Mouse (Mus musculus) liver, embryonic 11.5 days (tissue): ENCODE measurements around the gene St6galnac3. TPM values are rescaled to one million over a fixed set of nuclear protein-coding genes. Genes with fewer than 3 reads are reported as not detected.

Experiments used
- ATAC-seq: fragments of 200-750 bp; cut with Nextera tagmentation; replicated peaks from 2 replicates; pipeline ENCODE4 v1.8.0; 2017; ENCODE audit warnings: moderate number of reproducible peaks, mild to moderate bottlenecking, moderate TSS enrichment, moderate library complexity; ENCODE audit not compliant: low FRiP score
- DNase-seq: peaks from one replicate; pipeline ENCODE4 v3.0.0-alpha.2; 2017; ENCODE audit warnings: low spot score
- H3K27ac ChIP-seq: fragments of 300-500 bp; sonication (generic); 2 replicates; pipeline ENCODE4 v1.5.1; 2014; ENCODE audit warnings: mild to moderate bottlenecking, low read depth, low read length, control low read depth
- H3K27me3 ChIP-seq: fragments of 300-500 bp; sonication (generic); replicated peaks from 2 replicates; pipeline ENCODE4 v1.6.1; 2014; ENCODE audit warnings: low read length, mixed read lengths; ENCODE audit not compliant: control insufficient read depth, insufficient read depth
- H3K36me3 ChIP-seq: fragments of 300-500 bp; sonication (generic); 2 replicates; pipeline ENCODE4 v1.6.1; 2014; ENCODE audit warnings: mild to moderate bottlenecking, low read length, moderate library complexity, mixed read lengths; ENCODE audit not compliant: control insufficient read depth, insufficient read depth
- H3K4me1 ChIP-seq: fragments of 300-500 bp; sonication (generic); replicated peaks from 2 replicates; pipeline ENCODE4 v1.6.1; 2014; ENCODE audit warnings: low read length, mixed read lengths; ENCODE audit not compliant: control insufficient read depth, insufficient read depth
- H3K4me2 ChIP-seq: fragments of 300-500 bp; sonication (generic); 2 replicates; pipeline ENCODE4 v1.6.1; 2014; ENCODE audit warnings: mild to moderate bottlenecking, control low read depth, moderate library complexity
- H3K4me3 ChIP-seq: fragments of 300-500 bp; sonication (generic); 2 replicates; pipeline ENCODE4 v1.5.1; 2014; ENCODE audit warnings: low read depth, low read length, control low read depth
- H3K9ac ChIP-seq: fragments of 300-500 bp; sonication (generic); 2 replicates; pipeline ENCODE4 v1.6.1; 2014; ENCODE audit warnings: low read depth, low read length, control low read depth
- H3K9me3 ChIP-seq: fragments of 300-500 bp; sonication (generic); 2 replicates; pipeline ENCODE4 v1.6.1; 2016; ENCODE audit warnings: low read length, inconsistent platforms, mixed read lengths; ENCODE audit not compliant: control insufficient read depth
- WGBS: fragments of 180-500 bp; shearing (Covaris S2); extraction: QIAGEN DNeasy Blood & Tissue Kit; methylation state at CpG from one replicate; pipeline ENCODE4 v1.1.7; 2014; 5-methylcytosine and 5-hydroxymethylcytosine counted together
- polyA plus RNA-seq: library from polyadenylated mRNA; unstranded; fragments of >200 nt; fragmentation: Nextera tagmentation; extraction: Ambion mirVana; gene quantifications from 2 replicates; pipeline ENCODE4 v1.2.1, GENCODE M21; 2014

St6galnac3 gene
- polyA plus RNA-seq, 1 experiment from 2014 or later: 27.2 TPM

- Histone ChIP-seq H3K9ac (no peak overlapping the region), H3K36me3 (no peaks in the 10 kb centered on the region), H3K4me1 (no peaks in the 10 kb centered on the region; the same call in 1 of the 2 replicates), H3K4me3 (no peak overlapping the region), H3K27ac (no peak overlapping the region), H3K27me3 (no peaks in the 10 kb centered on the region), H3K9me3 (no peaks in the 10 kb centered on the region), H3K4me2 (no peak overlapping the region)
- DNase-seq: no peak
- 92% methylated on average over 4 of the region's 4 CpGs for WGBS
- no peak for ATAC-seq
These were observed 267.3 kb downstream of the St6galnac3 start for GRCm38 (mm10) chr3:153457701-153458100.

- Histone ChIP-seq H3K27me3 (no peaks in the 10 kb centered on the region), H3K9me3 (no peaks in the 10 kb centered on the region), H3K4me1 (no peaks in the 10 kb centered on the region; the same call in 1 of the 2 replicates), H3K9ac (no peak overlapping the region), H3K4me3 (no peak overlapping the region), H3K4me2 (no peak overlapping the region), H3K36me3 (no peaks in the 10 kb centered on the region), H3K27ac (no peak overlapping the region)
- ATAC-seq (no peak), DNase-seq (no peak)
- WGBS: 63% methylated on average over 2 of the region's 2 CpGs
These were observed 267.8 kb downstream of the St6galnac3 start for GRCm38 (mm10) chr3:153457203-153457602.

- Histone ChIP-seq H3K9me3 (no peaks in the 10 kb centered on the region), H3K36me3 (no peaks in the 10 kb centered on the region), H3K27ac (no peak overlapping the region), H3K27me3 (no peaks in the 10 kb centered on the region), H3K9ac (no peak overlapping the region), H3K4me2 (no peak overlapping the region), H3K4me1 (no peaks in the 10 kb centered on the region; the same call in 1 of the 2 replicates), H3K4me3 (no peak overlapping the region)
- 93% methylated on average over 5 of the region's 5 CpGs for WGBS
- DNase-seq: no peak
- no peak for ATAC-seq
These were observed 268.7 kb downstream of the St6galnac3 start for GRCm38 (mm10) chr3:153456227-153456626.

GRCm38 (mm10) chr3:153453127-153454049 lies 271.6 kb downstream of the St6galnac3 start:
- no peak for DNase-seq
- H3K4me3 ChIP-seq: no peak overlapping the region
- H3K27ac ChIP-seq: no peak overlapping the region
- WGBS: 92% methylated on average over 7 of the region's 7 CpGs
- no peak overlapping the region for H3K9ac ChIP-seq
- ATAC-seq: no peak
- H3K27me3 ChIP-seq: no peaks in the 10 kb centered on the region
- no peak overlapping the region for H3K4me2 ChIP-seq
- H3K9me3 ChIP-seq: no peaks in the 10 kb centered on the region
- H3K4me1 ChIP-seq: no peaks in the 10 kb centered on the region; the same call in 1 of the 2 replicates
- H3K36me3 ChIP-seq: no peaks in the 10 kb centered on the region

- Histone ChIP-seq H3K9me3 (no peaks in the 10 kb centered on the region), H3K4me3 (no peak overlapping the region), H3K27me3 (no peaks in the 10 kb centered on the region), H3K4me1 (no peaks in the 10 kb centered on the region; the same call in 1 of the 2 replicates), H3K36me3 (no peaks in the 10 kb centered on the region), H3K27ac (no peak overlapping the region), H3K4me2 (no peak overlapping the region), H3K9ac (no peak overlapping the region)
- WGBS: 80% methylated on average over 3 of the region's 3 CpGs
- DNase-seq: no peak
- no peak for ATAC-seq
These were observed 272.5 kb downstream of the St6galnac3 start for GRCm38 (mm10) chr3:153452299-153452996.

- no peak overlapping the region for H3K4me2 ChIP-seq
- no peak for DNase-seq
- no peaks in the 10 kb centered on the region for H3K27me3 ChIP-seq
- H3K36me3 ChIP-seq: no peaks in the 10 kb centered on the region
- H3K4me1 ChIP-seq: peaks cover 4% of the 10 kb centered on the region; the same call in 1 of the 2 replicates
- no peak overlapping the region for H3K9ac ChIP-seq
- H3K9me3 ChIP-seq: no peaks in the 10 kb centered on the region
- 88% methylated on average over 9 of the region's 9 CpGs for WGBS
- H3K27ac ChIP-seq: no peak overlapping the region
- H3K4me3 ChIP-seq: no peak overlapping the region
- ATAC-seq: no peak
These were observed 283.6 kb downstream of the St6galnac3 start for GRCm38 (mm10) chr3:153441329-153441728.

GRCm38 (mm10) chr3:153436076-153437021 lies 288.6 kb downstream of the St6galnac3 start:
- Histone ChIP-seq H3K4me3 (no peak overlapping the region), H3K4me2 (no peak overlapping the region), H3K9me3 (no peaks in the 10 kb centered on the region), H3K9ac (no peak overlapping the region), H3K36me3 (no peaks in the 10 kb centered on the region), H3K27me3 (no peaks in the 10 kb centered on the region), H3K27ac (no peak overlapping the region), H3K4me1 (peaks cover 4% of the 10 kb centered on the region; the same call in 1 of the 2 replicates)
- DNase-seq (no peak), ATAC-seq (peak; percentile 84)
- WGBS: 76% methylated on average over 17 of the region's 17 CpGs

- Histone ChIP-seq H3K9ac (no peak overlapping the region), H3K27ac (no peak overlapping the region), H3K36me3 (no peaks in the 10 kb centered on the region), H3K4me1 (peaks cover 4% of the 10 kb centered on the region; the same call in 1 of the 2 replicates), H3K27me3 (no peaks in the 10 kb centered on the region), H3K4me3 (no peak overlapping the region), H3K4me2 (no peak overlapping the region), H3K9me3 (no peaks in the 10 kb centered on the region)
- DNase-seq (no peak), ATAC-seq (no peak)
- 86% methylated on average over 8 of the region's 8 CpGs for WGBS
These were observed 292.0 kb downstream of the St6galnac3 start for GRCm38 (mm10) chr3:153433010-153433409.
